ENCODE assay signal across 21 mouse cellular contexts in the genomic region with DNA sequence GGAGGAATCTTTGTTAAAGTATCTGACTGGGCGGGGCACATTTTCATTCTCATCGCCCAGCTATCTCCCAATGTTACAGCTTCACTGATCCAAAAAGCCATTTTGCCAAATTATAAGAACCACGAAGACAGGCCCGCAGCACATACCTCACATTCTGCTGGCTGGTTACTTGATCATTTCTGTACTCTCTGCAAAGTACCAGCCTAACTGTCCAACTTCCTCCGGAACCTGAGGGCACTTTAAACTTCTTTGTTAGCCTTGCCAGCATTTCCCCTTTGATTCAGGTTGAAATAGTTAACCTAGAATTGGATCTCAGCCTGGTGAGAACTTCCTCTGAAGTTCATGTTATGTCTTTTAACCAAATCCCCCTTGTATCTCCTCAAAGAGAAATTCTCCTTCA.
"Had no signal": no experiment of that assay in that cellular context is flagged by ENCODE, and none has a peak within 500 bp of the region (broad histone marks: within the 10 kb centered on the region; RNA-seq: fewer than 3 reads in every experiment).

No protein-coding gene starts in this region.

- H3K4me2 ChIP-seq: lung, embryonic 14.5 days; midbrain, embryonic 12.5 days; midbrain, embryonic 15.5 days had no signal

- H3K9ac ChIP-seq: liver, embryonic 14.5 days; liver, postnatal 0 days; lung, embryonic 14.5 days; midbrain, embryonic 12.5 days; midbrain, embryonic 15.5 days had no signal

- H3K36me3 ChIP-seq: midbrain, embryonic 12.5 days; midbrain, embryonic 15.5 days had no signal

- H3K4me3 ChIP-seq: layer of hippocampus, adult 2 months; left cerebral cortex, adult 2 months; midbrain, embryonic 12.5 days; midbrain, embryonic 15.5 days had no signal

- ATAC-seq: liver, postnatal 0 days; lung, postnatal 0 days had no signal

- H3K9me3 ChIP-seq: midbrain, embryonic 12.5 days; midbrain, embryonic 15.5 days had no signal

- H3K27ac ChIP-seq: kidney, postnatal 0 days; layer of hippocampus, adult 2 months; left cerebral cortex, adult 2 months; liver, embryonic 14.5 days; macrophage; midbrain, embryonic 12.5 days; midbrain, embryonic 15.5 days; stomach, postnatal 0 days had no signal

- DNase-seq: kidney, adult 2 months; kidney, postnatal 25 days; layer of hippocampus, adult 9-11 months; layer of hippocampus, postnatal 36 days; liver, postnatal 0 days; lung, embryonic 14.5 days; right cerebral cortex, adult 18-20 months; right cerebral cortex, postnatal 14 days; right cerebral cortex, postnatal 4 days; thymus, adult 2 months; thymus, postnatal 14 days; thymus, postnatal 4 days had no signal

- H3K27me3 ChIP-seq: midbrain, embryonic 12.5 days; midbrain, embryonic 15.5 days had no signal
